Mouse (Mus musculus): ENCODE results near the gene Cep83. TPM values are rescaled to one million over a fixed set of nuclear protein-coding genes. Genes with fewer than 3 reads are reported as not detected.

Cep83 gene
- 28.8 and 31.0 TPM in 2 replicates for polyA plus RNA-seq (2012; rRNA removed)

DNA sequence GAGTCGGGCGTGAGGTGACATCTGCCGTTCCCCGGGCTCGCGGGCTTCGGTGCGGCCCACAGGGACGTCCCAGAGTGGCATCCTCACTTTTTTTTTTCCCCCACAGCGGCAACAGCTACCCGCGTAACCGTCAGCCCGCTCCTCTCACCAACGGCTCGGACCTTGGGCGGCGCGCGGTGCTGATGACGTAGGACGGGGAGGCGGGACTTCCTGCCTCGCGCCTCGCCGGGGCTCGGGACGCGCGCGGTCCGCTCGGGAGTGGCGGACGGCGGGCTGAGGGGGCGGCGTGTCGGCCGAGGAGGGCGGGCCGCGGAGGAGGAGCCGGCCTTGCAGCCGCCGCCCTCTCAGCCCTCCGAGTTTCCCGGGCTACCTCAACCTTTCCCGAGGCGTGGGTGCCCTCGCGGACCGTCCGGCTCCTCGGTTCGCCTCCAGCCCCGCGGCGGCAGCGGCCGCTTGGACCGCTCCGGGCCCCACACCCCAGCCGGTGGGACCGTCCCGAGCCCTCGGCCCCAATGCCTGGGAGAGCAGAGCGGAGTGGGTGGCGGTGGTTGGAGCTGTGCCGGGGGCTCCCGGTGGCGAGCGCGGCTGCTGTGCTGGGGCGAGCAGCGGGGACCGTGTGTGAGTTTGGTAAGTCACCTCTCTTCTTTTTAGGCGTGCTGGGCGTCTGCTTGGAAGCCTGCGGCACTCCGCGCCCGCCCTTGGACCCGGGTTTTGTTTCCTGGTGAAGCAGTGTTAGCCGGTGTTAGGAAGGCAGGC lies at the start of gene Cep83:
TSS of gene Cep83 (plus strand) at position 235 of the 756 bp plus-strand sequence.

Measured in central nervous system, embryonic 18 days (tissue).